Mouse (Mus musculus) midbrain, embryonic 16.5 days (tissue): Measurements from ENCODE around the gene Drap1. TPM values are rescaled to one million over a fixed set of nuclear protein-coding genes. Genes with fewer than 3 reads are reported as not detected.

Experiments
- ATAC-seq: fragments of 200-750 bp; cut with Nextera tagmentation; 2 replicates; pipeline ENCODE4 v1.8.0; 2017; ENCODE audit warnings: moderate TSS enrichment
- H3K27ac ChIP-seq: fragments of 300-500 bp; sonication (generic); 2 replicates; pipeline ENCODE4 v1.5.1; 2014; ENCODE audit warnings: mild to moderate bottlenecking, low read length, mixed read lengths
- H3K27me3 ChIP-seq: fragments of 300-500 bp; sonication (generic); 2 replicates; pipeline ENCODE4 v1.6.1; 2014; ENCODE audit warnings: low read depth, low read length, mixed read lengths; ENCODE audit not compliant: control insufficient read depth, insufficient read depth
- H3K36me3 ChIP-seq: fragments of 300-500 bp; sonication (generic); 2 replicates; pipeline ENCODE4 v1.6.1; 2014; ENCODE audit warnings: mild to moderate bottlenecking, low read length, moderate library complexity, mixed read lengths; ENCODE audit not compliant: control insufficient read depth, insufficient read depth
- H3K4me1 ChIP-seq: fragments of 300-500 bp; sonication (generic); 2 replicates; pipeline ENCODE4 v1.6.1; 2014; ENCODE audit warnings: mild to moderate bottlenecking, low read length, mixed read lengths; ENCODE audit not compliant: control insufficient read depth, insufficient read depth
- H3K4me2 ChIP-seq: fragments of 300-500 bp; sonication (generic); 2 replicates; pipeline ENCODE4 v1.6.1; 2014; ENCODE audit warnings: mild to moderate bottlenecking, low read length, mixed read lengths
- H3K4me3 ChIP-seq: fragments of 300-500 bp; sonication (generic); 2 replicates; pipeline ENCODE4 v1.5.1; 2014; ENCODE audit warnings: low read depth, mild to moderate bottlenecking, low read length, moderate library complexity, mixed read lengths
- H3K9ac ChIP-seq: fragments of 300-500 bp; sonication (generic); 2 replicates; pipeline ENCODE4 v1.6.1; 2014; ENCODE audit warnings: low read depth, low read length, mixed read lengths
- H3K9me3 ChIP-seq: fragments of 300-500 bp; sonication (generic); replicated peaks from 2 replicates; pipeline ENCODE4 v1.6.1; 2014; ENCODE audit warnings: mild to moderate bottlenecking, low read length, mixed read lengths; ENCODE audit not compliant: control insufficient read depth, poor library complexity, severe bottlenecking
- WGBS: fragments of 180-500 bp; shearing (Covaris S2); extraction: QIAGEN DNeasy Blood & Tissue Kit; methylation state at CpG from one replicate; pipeline ENCODE4 v1.1.7; 2014; 5-methylcytosine and 5-hydroxymethylcytosine counted together
- polyA plus RNA-seq: library from polyadenylated mRNA; unstranded; fragments of >200 nt; fragmentation: Nextera tagmentation; extraction: Ambion mirVana; gene quantifications from 2 replicates; pipeline ENCODE4 v1.2.1, GENCODE M21; 2015

Gene Drap1
- polyA plus RNA-seq, 1 experiment from 2014 or later: 310 TPM

GRCm38 (mm10) chr19:5426640-5427290 lies 2.0 kb upstream of the Drap1 start:
- Histone ChIP-seq H3K9ac (peak overlapping the region; percentile 95; the same call in 1 of the 2 replicates), H3K27me3 (no peaks in the 10 kb centered on the region), H3K4me2 (peak overlapping the region; percentile 84; the same call in 1 of the 2 replicates), H3K36me3 (peaks cover 8% of the 10 kb centered on the region; the same call in 1 of the 2 replicates), H3K9me3 (no peaks in the 10 kb centered on the region), H3K4me3 (no peak overlapping the region), H3K4me1 (peaks cover 32% of the 10 kb centered on the region), H3K27ac (0 out of 2 replicates have a peak overlapping the region, but pooled peaks have one; percentile 10)
- WGBS: 92% methylated on average over 13 of the region's 13 CpGs
- ATAC-seq: no peak

GRCm38 (mm10) chr19:5425906-5426565 lies 1.3 kb upstream of the Drap1 start:
- WGBS: 90% methylated on average over 18 of the region's 18 CpGs
- ATAC-seq: no peak
- H3K9ac ChIP-seq: peak overlapping the region; percentile 95

GRCm38 (mm10) chr19:5424092-5424781 lies 542 bp downstream of the Drap1 start:
- H3K27ac ChIP-seq: peak overlapping the region; percentile 87
- no peaks in the 10 kb centered on the region for H3K27me3 ChIP-seq
- peaks cover 32% of the 10 kb centered on the region for H3K4me1 ChIP-seq
- peak; percentile 56 for ATAC-seq
- WGBS: 0% methylated on average over 44 of the region's 48 CpGs
- peak overlapping the region; percentile 81 for H3K9ac ChIP-seq
- H3K9me3 ChIP-seq: no peaks in the 10 kb centered on the region
- H3K4me2 ChIP-seq: peak overlapping the region; percentile 96
- H3K4me3 ChIP-seq: peak overlapping the region; percentile 62
- H3K36me3 ChIP-seq: peaks cover 11% of the 10 kb centered on the region; the same call in 1 of the 2 replicates

More at GRCm38 (mm10) chr19:5425906-5426565, 1.3 kb upstream of the Drap1 start:
- Histone ChIP-seq H3K4me3 (peak overlapping the region; percentile 62), H3K9me3 (no peaks in the 10 kb centered on the region), H3K27ac (peak overlapping the region; percentile 92), H3K4me1 (peaks cover 32% of the 10 kb centered on the region), H3K36me3 (peaks cover 9% of the 10 kb centered on the region; the same call in 1 of the 2 replicates), H3K27me3 (no peaks in the 10 kb centered on the region), H3K4me2 (peak overlapping the region; percentile 84)

DNA sequence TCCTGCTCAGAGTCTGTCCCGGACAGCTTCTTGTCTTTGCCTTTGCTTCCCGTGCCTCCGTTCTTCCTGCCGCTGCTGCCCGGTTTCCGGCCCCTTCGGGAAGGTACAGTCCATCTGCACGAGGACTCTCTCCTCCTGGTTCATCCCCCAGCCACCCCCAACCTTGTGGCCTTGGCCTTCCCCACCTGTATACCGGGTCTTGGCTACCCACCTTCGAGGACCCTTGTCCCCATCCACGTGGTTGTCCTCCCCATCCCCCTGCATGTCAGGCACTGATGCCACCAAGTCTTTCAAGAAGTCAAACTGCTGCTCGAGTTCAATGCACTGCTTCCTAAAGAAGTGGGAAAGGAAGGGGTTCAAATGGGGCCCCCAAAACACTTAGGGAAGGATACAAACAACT lies 1.2 kb downstream of the Drap1 start:
- Histone ChIP-seq H3K27me3 (no peaks in the 10 kb centered on the region), H3K9me3 (no peaks in the 10 kb centered on the region), H3K4me2 (peak overlapping the region; percentile 96), H3K9ac (peak overlapping the region; percentile 81), H3K27ac (peak overlapping the region; percentile 87), H3K4me1 (peaks cover 32% of the 10 kb centered on the region), H3K36me3 (peaks cover 11% of the 10 kb centered on the region; the same call in 1 of the 2 replicates), H3K4me3 (peak overlapping the region; percentile 62)
- WGBS: 68% methylated on average over 12 of the region's 12 CpGs
- no peak for ATAC-seq

DNA sequence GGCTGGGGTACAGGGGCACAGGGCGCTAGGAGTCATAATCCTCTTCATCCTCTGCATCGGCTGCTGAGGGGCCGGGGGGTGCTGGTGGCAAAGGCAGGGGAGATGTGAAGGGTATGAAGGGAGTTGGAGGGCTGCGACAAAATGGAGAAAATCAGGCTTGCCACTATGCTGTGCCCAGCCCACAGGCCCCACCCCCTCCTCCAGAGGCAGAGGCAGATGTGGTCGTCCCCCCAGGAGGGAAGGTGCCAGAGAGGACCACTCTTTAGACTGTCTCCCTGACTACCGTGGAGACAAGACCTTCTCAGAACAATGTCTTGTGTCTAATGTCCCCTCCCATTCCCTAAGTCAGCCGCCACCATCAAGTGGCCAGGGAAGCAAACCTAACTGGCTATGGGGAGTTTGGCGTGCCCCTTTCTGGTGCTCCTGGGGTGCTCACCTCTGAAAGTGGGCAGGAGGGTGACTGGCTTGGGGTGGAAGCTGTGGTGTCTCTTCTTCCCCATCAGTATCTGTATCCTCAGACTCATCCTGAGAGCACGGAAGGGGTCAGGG lies 1.8 kb downstream of the Drap1 start:
- H3K4me2 ChIP-seq: peak overlapping the region; percentile 96
- H3K4me3 ChIP-seq: peak overlapping the region; percentile 62; the same call in 1 of the 2 replicates
- peak overlapping the region; percentile 81 for H3K9ac ChIP-seq
- H3K27me3 ChIP-seq: no peaks in the 10 kb centered on the region
- 72% methylated on average over 9 of the region's 9 CpGs for WGBS
- H3K9me3 ChIP-seq: no peaks in the 10 kb centered on the region
- ATAC-seq: no peak
- no peak overlapping the region for H3K27ac ChIP-seq
- H3K4me1 ChIP-seq: peaks cover 32% of the 10 kb centered on the region
- peaks cover 11% of the 10 kb centered on the region; the same call in 1 of the 2 replicates for H3K36me3 ChIP-seq

DNA sequence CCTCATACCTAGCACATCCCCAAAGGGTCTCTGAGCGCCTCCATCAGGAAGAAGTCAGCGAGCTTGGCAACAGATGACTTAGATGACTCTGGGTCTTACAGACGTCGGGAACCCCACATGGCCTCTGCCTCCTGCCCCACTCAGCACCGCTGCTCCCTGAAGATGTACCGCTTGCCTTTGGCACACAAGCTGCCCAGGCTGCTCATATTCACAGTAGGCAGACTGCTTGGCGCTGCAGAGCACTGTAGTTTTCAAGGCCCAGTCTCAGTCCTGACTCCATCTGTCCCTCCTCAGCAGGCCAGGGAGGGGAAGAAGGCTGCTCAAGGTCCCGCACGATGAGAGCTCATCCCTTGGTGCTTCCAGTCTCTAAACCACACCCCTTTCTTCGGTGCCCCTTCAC lies 2.5 kb downstream of the Drap1 start:
- H3K9me3 ChIP-seq: no peaks in the 10 kb centered on the region
- 86% methylated on average over 10 of the region's 10 CpGs for WGBS
- no peak overlapping the region for H3K9ac ChIP-seq
- peaks cover 32% of the 10 kb centered on the region for H3K4me1 ChIP-seq
- H3K27me3 ChIP-seq: no peaks in the 10 kb centered on the region
- H3K4me2 ChIP-seq: no peak overlapping the region
- peaks cover 10% of the 10 kb centered on the region; the same call in 1 of the 2 replicates for H3K36me3 ChIP-seq
- no peak for ATAC-seq
- H3K27ac ChIP-seq: no peak overlapping the region
- H3K4me3 ChIP-seq: no peak overlapping the region

DNA sequence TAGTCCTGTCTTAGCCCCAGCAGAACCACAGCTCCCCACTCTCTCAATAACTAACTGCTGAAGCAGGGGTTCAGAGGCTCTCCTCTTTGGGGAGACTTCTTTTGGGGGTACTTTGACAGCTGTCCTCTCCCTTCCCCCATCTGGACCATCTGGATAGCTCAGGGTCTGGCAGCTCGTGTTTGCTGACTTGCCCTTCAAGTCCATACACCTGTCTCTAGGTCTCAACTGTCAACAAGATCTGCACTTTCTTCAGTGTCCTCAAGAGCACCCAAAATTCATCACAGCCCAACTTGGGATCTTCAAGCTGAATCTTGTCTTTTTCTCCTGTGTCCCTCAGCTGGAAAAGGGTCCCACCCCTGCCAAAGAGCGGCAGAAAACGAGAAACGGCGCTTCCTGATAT lies 3.0 kb downstream of the Drap1 start:
- ATAC-seq: no peak
- H3K27ac ChIP-seq: no peak overlapping the region
- H3K27me3 ChIP-seq: no peaks in the 10 kb centered on the region
- H3K4me2 ChIP-seq: no peak overlapping the region
- no peak overlapping the region for H3K9ac ChIP-seq
- H3K36me3 ChIP-seq: peaks cover 7% of the 10 kb centered on the region; the same call in 1 of the 2 replicates
- no peak overlapping the region for H3K4me3 ChIP-seq
- 95% methylated on average over 5 of the region's 5 CpGs for WGBS
- H3K4me1 ChIP-seq: peaks cover 30% of the 10 kb centered on the region
- H3K9me3 ChIP-seq: no peaks in the 10 kb centered on the region

DNA sequence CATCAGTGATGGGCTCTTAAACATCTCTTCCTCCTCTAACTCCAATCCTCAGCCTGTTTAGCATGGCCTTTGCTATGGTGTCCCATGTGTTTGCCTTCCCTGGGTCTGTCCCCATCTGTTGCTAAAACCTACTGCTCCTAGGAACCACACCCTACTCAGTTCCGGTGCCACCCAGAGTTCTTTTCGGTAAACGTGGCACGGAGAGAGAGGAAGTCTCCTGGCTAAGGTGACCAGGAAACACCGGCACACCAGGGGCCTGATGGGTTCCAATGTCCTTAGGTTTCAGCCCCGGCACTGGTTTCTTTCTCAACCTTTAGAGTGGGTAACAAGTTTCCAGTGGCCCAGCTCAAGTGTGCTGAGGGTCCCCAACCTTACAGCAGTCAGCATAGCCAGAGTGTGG lies 4.2 kb downstream of the Drap1 start:
- no peak overlapping the region for H3K4me2 ChIP-seq
- no peaks in the 10 kb centered on the region for H3K27me3 ChIP-seq
- H3K4me1 ChIP-seq: peaks cover 18% of the 10 kb centered on the region
- H3K36me3 ChIP-seq: peaks cover 7% of the 10 kb centered on the region; the same call in 1 of the 2 replicates
- H3K9ac ChIP-seq: no peak overlapping the region
- no peak for ATAC-seq
- WGBS: 93% methylated on average over 6 of the region's 6 CpGs
- H3K27ac ChIP-seq: no peak overlapping the region
- H3K4me3 ChIP-seq: no peak overlapping the region
- H3K9me3 ChIP-seq: no peaks in the 10 kb centered on the region
